Mouse (Mus musculus): Measurements from ENCODE around the gene Mrpl43.

Gene Mrpl43

DNA sequence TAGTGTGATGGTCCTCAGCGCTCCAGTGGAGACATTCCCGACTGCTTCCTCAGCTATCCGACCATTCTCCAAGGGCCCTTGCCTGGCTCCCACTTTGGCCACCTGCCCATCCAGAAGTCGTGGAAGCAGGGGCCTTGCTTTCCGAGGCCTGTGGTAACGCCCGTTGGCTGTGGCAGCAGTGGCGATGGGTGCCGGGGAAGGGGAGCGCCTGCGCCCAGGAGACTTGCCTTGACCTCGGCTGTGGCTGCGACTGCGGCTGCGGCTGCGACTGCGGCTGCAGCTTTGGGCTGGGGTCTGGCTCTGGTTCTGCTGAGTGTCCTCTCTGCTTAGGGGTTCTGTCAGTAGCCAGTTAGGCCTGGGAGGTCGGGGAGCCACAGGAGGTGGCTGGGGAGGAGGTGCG lies 22.5 kb upstream of the Mrpl43 start:
- no peak for DNase-seq

DNA sequence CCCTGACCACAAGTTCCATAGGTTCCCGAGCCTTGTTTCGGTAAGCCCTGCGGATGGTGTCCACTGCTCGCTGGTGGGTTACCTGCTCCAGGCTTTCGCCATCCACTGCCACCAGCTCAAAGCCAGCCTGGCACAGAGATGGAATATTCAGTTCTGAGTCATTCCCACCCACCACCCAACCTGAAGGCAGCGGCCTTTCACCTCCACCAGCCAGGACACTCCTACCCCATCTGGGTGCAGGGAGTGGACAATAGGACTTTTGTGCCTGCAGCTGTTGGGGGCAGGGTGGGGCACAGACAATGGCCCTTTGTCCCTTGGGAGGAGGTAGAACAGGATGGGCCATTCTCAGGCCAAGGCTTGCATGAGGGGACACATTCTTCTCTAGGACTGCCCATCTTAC lies 21.6 kb upstream of the Mrpl43 start:
- DNase-seq = no peak

DNA sequence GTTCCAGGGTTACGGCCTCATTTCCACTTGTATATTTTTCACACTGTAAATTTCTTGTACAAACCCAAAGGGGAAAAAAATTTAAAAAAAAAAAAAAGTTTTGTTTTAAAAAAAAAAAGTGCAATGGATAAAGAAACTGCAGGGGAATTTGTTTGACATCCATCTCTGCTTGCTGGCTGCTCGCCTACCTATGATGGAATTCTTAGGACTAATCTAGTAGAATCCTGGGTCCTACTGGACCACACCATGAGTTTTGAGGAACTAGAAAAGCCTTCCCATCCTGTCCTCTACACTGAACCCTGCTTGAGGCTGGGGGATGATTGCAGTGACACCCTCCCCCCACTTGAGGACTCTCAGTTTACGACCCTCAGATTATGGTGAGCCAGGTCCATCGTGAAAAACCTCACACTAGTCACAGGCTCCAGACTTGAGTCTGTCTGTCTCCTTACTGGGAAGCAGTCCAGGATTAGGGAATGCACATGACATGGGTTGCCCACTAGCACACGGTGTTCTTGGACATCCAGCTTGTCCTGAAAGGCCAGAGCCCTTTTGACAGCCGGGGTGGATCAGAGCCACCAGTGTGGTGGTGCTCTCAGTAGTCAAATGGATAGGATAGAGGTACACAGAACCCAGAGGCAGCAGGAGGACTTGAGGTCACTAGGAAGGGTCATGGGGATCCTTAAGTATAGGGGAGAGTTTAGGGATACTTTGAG lies 20.9 kb upstream of the Mrpl43 start:
- no peak for DNase-seq

DNA sequence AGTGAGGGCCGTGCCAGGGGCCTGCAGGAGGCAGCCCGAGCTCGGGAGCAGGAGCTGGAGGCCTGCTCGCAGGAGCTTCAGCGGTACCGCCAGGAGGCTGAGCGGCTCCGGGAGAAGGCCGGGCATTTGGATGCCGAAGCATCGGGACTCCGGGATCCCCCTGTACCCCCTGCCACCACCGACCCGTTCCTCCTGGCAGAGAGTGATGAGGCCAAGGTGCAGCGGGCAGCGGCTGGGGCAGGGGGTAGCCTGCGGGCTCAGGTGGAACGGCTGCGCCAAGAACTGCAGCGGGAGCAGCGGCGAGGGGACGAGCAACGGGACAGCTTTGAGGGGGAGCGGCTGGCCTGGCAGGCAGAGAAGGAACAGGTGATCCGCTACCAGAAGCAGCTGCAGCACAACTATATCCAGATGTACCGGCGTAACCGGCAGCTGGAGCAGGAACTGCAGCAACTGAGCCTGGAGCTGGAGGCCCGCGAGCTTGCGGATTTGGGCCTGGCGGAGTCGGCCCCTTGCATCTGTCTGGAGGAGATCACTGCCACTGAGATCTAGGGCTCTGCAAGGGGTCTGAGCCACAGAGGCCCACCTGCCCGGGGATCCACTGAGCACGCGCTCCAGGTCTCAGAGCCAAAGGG lies 19.8 kb upstream of the Mrpl43 start:
- DNase-seq = no peak

DNA sequence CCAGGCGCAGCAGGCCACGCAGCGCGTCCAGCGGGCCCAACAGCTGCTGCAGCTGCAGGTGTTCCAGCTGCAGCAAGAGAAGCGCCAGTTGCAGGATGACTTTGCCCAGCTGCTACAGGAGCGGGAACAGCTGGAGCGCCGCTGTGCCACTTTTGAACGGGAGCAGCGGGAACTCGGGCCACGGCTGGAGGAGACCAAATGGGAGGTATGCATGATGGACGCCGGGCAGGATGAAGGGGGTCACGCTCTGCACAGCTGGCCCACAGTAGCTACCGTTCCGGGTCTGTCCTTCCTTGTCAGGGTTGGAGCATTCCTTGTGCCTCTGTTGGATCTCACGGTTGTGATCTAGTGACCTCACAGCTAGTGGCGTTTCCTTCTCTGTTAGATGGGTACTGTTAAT lies 18.5 kb upstream of the Mrpl43 start:
- no peak for DNase-seq

DNA sequence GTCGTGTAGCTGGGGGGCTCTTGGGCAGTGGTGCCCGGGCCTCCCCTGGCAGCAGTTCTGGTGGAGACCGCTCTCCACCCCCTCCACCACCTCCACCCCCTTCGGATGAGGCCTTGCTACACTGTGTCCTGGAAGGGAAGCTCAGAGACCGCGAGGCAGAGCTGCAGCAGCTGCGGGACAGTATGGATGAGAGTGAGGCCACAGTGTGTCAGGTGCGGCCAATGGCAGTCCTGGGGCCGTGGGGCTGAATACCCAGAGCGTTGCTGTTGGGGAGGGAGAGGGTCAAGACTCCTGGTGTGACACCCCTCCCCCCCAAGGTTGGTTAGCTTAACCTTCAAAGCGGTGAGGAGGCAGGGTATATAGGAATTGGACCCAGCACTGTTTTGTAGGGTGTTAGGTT lies 17.8 kb upstream of the Mrpl43 start:
- no peak for DNase-seq

DNA sequence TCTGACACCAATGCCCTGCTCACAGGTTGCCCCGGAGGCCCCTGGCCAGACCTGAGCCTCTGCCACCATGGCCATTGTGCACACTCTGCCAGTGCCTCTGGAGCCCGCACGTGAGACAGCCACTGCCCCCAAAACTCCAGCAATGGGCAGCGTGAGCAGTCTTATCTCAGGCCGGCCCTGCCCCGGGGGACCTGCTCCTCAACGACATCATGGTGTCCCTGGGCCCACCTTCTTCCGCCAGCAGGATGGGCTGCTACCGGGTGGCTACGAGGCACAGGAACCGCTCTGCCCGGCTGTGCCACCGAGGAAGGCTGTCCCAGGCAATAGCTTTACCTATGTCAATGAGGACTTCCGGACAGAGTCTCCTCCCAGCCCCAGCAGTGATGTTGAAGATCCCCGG lies 15.1 kb upstream of the Mrpl43 start:
- no peak for DNase-seq

DNA sequence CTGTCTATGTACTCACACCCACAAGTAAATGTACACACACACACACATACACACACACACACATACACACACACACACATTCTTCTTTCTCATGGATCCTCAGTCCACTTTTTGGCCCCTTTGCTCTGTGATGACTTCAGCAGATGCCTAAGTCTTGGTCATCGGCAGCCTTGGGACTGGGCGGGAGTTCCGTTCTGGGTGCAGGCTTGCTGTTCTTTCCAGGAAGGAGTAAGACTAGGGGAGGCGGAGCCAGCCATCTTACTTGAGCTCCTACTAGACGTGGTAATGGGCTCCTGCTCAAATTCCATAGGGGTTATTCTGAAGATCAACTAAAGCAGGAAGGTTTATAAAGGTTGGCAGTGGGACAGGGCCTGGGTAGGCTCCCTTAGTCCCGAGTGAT lies 14.1 kb upstream of the Mrpl43 start:
- no peak for DNase-seq

DNA sequence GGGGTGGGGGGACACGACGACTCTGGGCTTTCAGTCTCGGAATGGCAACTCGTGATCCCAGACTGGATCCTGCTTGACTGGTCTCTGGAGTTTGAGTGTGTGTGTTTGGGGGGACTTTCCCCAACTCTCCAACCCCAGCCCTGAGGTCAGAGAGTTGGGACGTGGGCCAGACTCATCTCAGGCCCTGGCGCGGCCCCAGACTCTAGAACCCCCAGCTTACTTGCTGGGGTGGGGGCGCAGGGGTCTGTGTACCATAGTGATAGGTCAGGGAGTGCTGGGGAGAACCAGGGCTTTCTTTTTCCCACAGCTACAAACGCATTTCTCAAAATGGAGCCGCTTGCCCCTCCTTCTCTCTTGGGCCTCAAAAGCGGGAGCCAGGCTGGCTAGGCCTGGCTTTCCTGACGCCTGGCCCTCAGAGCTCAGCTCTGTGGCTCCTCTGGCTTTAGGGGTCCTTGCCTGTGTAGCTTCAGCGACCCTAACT lies 12.1 kb upstream of the Mrpl43 start:
- DNase-seq = peak; percentile 49

DNA sequence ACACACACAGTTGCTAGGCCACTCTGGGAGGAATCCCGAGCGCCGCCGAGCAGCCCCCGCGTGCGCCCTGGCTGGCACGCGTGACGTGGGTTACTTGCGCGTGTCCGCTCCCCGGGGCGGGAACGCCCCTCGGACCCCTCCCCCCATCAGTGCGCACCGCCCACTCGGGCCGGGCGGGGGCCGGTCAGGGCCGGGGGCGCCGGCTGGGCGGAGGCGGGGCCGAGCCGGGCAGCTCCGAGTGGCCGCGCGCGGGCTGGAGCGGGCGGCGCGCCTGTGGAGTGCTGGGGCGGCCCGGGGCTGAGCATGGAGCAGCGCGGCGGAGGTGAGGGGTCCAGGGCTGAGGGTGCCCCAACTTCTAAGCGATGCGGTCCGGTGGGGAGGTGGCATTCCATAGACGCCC lies 11.7 kb upstream of the Mrpl43 start:
- peak; percentile 89 for DNase-seq

DNA sequence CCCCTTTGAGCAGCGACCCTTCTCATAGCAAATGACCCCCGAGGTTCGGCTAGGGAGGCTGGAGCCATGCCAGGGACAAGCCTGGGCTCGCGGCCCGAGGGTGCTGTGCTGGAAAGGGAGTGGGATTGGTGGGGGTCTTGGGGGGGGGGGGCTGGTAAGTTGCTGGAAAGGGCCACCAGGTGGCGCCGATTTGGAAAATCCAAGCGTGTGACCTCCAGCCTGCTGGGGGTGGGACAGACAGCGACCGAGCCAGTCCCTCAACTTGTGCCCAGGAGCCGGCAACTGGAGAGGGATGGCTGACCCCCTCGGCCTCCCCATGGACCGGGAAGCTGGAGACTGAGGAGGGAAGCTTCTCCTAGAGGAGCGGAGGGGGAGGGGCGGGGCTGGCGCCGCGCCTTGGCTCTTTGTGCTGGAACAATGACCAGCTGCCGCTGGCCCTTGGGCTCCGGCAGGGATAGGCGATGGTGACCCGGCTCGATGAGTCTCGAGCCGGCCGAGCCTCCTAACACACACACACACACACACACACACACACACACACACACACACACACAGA lies 11.1 kb upstream of the Mrpl43 start:
- DNase-seq = peak; percentile 88

DNA sequence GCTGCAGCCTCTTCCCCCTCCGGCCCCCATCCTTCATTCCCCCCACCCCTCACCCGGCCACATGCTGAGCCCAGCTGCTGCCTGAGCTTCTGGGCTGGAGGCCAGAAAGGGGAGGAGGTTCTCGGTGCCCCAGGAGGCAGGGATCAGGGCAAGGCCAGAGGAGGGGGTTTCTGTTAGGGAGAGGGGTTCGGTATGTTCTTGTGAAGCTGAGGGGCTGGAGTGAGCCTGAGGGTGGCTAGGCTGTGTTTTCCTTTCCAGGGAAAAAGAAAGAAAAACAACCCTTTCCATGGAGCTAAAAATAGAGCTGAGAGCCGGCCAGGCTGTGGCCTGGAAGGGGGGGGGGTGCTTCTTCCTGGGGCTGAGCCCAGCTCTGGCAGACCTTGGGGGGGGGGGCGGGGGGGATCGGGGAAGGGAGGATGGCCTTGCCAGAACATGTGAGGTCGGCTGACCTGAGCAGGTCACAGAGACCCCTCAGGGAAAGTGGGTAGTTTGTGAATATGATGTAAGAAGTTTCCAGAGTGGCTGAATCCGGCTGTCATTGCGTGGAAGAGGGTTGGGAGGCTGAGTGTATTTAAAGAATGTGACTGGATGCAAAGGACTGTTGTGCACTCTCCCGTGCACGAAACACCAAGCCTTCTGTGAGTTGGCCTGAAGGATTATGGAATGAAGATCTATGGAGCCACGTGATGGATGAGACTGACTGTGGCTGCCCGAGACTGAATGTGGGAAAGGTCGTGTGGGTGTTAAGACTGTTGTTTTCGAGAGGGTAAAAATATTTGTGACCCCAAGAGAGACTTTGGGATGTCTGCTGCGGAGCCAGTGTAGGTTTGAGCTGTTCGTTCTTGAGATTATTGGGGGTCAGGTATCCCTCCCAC lies 10.3 kb upstream of the Mrpl43 start:
- peak; percentile 90 for DNase-seq

DNA sequence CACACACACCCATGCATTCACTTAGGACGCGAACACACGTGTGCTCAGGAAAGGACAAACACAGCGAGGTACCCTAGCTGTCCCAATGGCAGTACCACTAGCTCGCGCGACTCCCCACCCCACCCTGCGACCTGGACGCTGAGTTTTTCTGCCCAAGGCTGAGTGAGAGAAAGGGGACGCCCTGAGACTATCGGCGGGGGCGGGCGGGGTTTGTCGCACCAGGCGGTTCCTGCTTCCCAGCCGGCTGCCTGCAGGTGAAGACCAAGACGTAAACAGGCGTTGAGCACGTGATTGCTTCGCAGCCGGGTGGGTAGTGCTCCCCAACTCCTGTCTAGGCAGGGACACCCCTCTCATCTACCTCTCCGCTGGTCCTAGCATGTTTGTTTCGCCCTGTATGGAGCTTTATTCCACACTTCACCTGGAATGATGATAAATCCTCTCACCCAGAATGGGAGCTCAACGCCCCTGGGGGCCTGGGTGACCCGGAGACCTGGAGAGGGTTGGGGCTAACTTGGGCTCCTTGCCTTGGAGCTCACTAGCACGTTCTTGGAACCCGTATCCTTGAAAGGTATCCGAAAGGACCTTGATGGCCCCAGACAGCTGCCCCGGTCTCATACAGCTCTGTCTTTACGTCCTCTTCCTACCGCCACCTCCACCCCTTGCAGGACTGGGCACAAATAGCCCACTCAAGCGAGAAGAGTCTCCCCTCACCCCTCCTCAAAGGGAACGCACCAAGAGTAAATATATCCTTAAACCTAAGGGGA lies 9.5 kb upstream of the Mrpl43 start:
- DNase-seq = peak; percentile 76

DNA sequence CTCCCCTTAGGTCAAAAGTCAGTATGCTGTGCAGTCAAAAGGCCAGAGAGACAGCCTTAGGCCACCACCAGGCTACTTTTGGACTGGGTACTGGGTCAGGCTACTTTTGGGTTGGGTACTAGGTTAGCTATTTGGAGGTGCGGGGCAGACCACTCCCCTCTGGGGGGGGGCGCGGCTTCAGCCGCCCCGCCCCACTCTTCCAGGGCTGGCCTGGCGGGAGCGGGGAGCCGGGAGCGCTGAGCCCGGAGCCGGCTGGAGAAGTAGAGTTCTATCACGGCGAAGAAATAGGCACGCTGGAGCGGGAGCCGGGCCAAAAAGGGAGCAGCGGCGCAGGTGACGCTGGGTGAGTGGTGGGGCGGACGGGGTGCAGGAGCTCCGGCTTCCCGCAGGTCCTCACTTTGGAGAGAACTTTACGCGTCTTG lies 8.8 kb upstream of the Mrpl43 start:
- DNase-seq = peak; percentile 90

DNA sequence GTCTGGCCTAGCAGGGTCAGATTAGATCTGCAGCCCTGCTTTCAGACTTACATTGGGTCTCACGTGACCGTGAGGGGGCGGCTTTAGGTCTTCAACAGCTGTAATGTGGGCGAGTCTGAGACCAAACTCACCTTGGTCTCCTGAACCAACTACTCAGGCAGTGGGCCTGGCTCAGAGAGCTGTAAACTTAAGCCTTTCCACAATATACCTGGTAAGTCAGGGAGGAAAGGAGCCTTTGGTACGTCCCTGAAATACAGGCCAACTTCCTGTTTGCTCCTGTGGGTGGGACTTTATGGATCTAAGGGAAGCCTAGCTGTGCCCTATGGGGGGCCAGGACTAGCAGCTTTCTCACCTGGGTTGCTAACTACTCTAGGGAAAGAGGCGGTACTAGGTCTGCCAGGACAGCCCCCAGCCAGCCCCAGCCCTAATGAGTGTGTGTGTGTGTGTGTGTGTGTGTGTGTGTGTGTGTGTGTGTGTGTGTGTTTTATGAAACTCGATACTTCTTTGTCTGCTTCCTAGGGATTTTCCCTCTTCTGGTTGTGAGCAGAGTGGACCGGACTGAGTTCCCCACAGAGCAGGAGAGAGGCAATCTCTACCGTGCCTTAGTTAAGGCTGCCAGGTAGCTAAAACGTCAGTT lies 8.2 kb upstream of the Mrpl43 start, which contains the start of gene Lzts2:
Gene Lzts2, plus strand, starts transcription at position 80 of the 637 bp plus-strand sequence.
- DNase-seq = peak; percentile 59

DNA sequence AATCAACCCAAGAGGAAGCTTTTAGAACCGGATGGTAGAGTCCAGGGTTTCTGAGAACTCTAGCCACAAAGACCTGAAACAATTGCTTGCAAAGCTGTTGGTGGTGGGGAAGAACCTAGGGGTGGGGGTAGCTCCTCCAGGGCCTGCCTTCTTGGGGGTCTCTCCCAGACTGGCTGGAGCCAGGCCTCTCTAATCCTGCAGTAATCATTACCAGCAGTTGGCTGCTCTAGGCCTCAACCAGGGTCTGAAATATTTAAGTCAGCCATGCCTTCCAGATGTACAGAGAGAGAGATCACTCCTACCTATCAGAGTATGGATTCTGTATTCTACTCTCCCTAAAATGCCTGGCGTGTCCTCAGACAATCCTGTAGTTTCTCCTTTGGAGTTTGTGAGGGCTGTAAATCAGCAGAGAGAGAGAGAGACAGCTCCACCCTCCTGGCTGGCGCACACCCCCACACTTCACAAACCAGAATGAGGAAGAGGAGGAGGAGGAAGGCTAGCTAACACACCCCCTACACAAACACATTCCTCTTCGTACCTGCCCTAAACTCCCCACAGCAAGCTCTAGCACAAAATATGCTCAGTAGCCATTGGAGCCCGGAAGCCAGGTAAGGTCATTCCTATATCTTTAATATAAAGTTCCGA lies 7.5 kb upstream of the Mrpl43 start:
- no peak for DNase-seq

DNA sequence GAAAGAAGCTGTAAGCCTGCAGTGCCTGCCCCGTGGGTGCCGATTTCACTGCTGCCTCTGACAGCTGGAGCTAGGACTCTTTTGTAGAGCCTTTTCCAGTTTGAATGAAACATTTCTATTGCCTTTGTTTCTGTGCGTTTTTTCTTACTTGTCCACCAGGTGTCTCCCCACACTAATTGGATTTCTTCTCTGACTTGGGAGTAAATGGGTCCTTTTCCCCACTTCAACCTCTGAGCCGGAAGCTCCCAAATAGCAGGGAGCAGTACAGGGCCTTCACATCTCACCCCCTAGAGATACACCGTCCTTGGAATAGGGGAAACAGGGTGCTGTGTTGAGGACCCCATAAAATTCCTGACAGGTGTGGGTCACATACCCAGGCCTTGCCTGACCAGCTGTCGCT lies 6.4 kb upstream of the Mrpl43 start:
- DNase-seq = peak; percentile 45

DNA sequence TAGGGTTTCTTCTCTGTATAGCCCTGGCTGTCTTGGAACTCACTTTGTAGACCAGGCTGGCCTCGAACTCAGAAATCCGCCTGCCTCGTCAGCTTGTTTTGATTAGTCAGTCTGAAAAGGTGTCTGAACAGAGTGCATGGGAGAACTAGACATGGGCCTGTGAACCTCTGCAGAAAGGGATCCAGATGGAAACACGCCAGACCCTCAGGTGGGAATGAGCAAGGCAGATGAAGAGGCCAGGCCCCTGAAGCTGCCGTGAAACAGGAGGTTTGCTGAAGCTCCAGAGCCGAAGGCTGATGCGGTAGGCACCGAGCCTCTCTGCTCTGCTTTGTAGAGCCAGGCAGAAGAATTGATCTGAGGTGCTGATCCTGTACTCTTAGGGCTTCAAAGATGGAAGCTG lies 6.0 kb upstream of the Mrpl43 start:
- no peak for DNase-seq

DNA sequence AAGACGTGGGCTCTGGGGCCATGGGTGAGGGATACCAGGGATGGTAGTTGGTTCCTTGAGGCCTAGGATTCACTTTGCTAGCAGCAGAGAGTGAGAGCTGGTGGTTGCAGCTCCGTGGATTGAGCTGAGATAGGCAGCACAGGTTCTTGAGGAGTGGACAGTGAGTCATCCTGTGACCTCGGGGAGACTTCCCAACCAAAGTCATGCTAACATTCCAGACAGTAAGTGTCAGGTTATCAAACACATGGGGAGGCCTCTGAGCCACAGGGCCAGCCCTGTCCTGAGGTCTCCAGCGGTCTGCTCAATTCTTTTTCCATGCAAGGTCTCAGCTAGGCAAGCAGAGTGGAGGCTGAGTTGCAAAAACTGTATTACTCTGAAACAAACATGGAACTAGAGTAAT lies 4.4 kb upstream of the Mrpl43 start:
- no peak for DNase-seq

DNA sequence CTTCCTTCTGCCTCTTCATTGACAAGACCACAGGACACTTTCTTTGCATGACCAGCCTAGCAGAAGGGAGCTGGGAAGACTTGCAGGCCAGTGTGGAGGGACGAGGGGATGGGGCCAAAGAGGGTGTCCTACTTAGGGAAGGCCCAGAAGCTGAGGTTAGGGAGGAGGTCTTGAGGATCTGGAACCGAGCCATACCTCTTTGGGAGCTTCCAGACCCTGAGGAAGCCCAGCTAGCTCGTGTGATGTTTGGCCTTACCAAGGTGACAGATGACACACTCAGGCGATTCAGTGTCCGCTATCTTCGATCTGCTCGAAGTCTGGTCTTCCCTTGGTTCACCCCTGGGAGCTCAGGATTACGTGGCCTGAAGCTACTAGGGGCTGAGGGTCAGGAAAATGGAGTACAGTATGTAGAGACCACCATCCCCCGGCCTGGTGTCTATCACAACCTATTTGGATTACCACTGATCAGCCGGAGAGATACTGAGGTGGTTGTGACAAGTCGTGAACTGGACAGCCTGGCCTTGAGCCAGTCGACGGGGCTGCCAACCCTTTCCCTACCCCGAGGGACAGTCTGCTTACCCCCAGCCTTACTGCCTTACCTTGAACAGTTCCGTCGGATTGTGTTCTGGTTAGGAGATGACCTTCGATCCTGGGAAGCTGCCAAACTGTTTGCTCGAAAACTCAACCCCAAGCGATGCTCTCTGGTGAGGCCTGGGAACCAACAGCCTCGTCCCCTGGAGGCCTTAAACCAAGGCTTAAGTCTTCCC lies 1.4 kb upstream of the Mrpl43 start:
- peak; percentile 74 for DNase-seq

DNA sequence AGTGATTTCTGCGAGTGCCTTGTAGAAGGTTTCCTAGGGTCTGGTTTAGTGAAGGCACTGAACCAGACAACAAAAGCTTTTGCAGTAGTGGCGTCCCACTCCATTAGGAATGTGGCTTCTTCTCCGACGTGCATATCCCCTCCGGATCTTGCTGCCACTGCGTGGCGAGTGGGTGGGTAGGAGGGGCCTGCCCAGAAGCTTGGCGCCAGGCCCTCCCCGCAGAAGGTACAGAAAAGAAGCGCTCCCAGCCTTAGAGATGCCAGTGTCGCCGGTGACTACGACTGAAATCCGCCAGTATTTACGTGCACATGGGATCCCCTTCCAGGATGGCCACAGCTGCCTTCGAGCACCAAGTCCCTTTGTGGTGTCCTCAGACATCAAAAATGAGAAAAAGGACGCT lies 779 bp upstream of the Mrpl43 start:
- no peak for DNase-seq
